Mouse (Mus musculus) midbrain, postnatal 0 days (tissue): ENCODE data around the gene Nfic. TPM values are rescaled to one million over a fixed set of nuclear protein-coding genes. Genes with fewer than 3 reads are reported as not detected.

Experiments used
- ATAC-seq: fragments of 200-750 bp; cut with Nextera tagmentation; 2 replicates; pipeline ENCODE4 v1.8.0; 2017; ENCODE audit warnings: moderate number of reproducible peaks, mild to moderate bottlenecking, moderate TSS enrichment, moderate library complexity; ENCODE audit not compliant: low FRiP score
- DNase-seq: peaks from one replicate; pipeline ENCODE4 v3.0.0-alpha.2; 2015; ENCODE audit warnings: low spot score
- H3K27ac ChIP-seq: fragments of 300-500 bp; sonication (generic); 2 replicates; pipeline ENCODE4 v1.5.1; 2014; ENCODE audit warnings: low read depth, mild to moderate bottlenecking, low read length, mixed read lengths
- H3K27me3 ChIP-seq: fragments of 300-500 bp; sonication (generic); 2 replicates; pipeline ENCODE4 v1.6.1; 2014; ENCODE audit warnings: low read length, control low read depth, mixed read lengths; ENCODE audit not compliant: insufficient read depth
- H3K36me3 ChIP-seq: fragments of 300-500 bp; sonication (generic); 2 replicates; pipeline ENCODE4 v1.6.1; 2014; ENCODE audit warnings: low read length, control low read depth, mixed read lengths; ENCODE audit not compliant: insufficient read depth
- H3K4me1 ChIP-seq: fragments of 300-500 bp; sonication (generic); 2 replicates; pipeline ENCODE4 v1.6.1; 2014; ENCODE audit warnings: mild to moderate bottlenecking, control low read depth, antibody characterized with exemption, low read length, mixed read lengths; ENCODE audit not compliant: insufficient read depth
- H3K4me2 ChIP-seq: fragments of 300-500 bp; sonication (generic); 2 replicates; pipeline ENCODE4 v1.6.1; 2014; ENCODE audit warnings: low read depth, mild to moderate bottlenecking, low read length, mixed read lengths; ENCODE audit not compliant: poor library complexity, severe bottlenecking
- H3K4me3 ChIP-seq: fragments of 300-500 bp; sonication (generic); 2 replicates; pipeline ENCODE4 v1.5.1; 2014; ENCODE audit warnings: low read depth, mild to moderate bottlenecking, low read length, moderate library complexity
- H3K9ac ChIP-seq: fragments of 300-500 bp; sonication (generic); replicated peaks from 2 replicates; pipeline ENCODE4 v1.6.1; 2014; ENCODE audit warnings: mild to moderate bottlenecking, low read length, moderate library complexity, mixed read lengths; ENCODE audit not compliant: poor library complexity, severe bottlenecking
- H3K9me3 ChIP-seq: fragments of 300-500 bp; sonication (generic); 2 replicates; pipeline ENCODE4 v1.6.1; 2016; ENCODE audit warnings: low read length, control low read depth
- CTCF ChIP-seq: IDR thresholded peaks from 2 replicates; pipeline ENCODE4 v1.5.1; 2016; ENCODE audit warnings: antibody characterized with exemption, mild to moderate bottlenecking
- WGBS: fragments of 180-500 bp; shearing (Covaris S2); extraction: QIAGEN DNeasy Blood & Tissue Kit; methylation state at CpG from one replicate; pipeline ENCODE4 v1.1.7; 2014; 5-methylcytosine and 5-hydroxymethylcytosine counted together
- polyA plus RNA-seq: library from polyadenylated mRNA; unstranded; fragments of >200 nt; fragmentation: Nextera tagmentation; extraction: Ambion mirVana; gene quantifications from 2 replicates; pipeline ENCODE4 v1.2.1, GENCODE M21; 2015
- total RNA-seq: library from RNA; depleted of rRNA; stranded (reverse); fragments of >200 nt; gene quantifications from 2 replicates; pipeline ENCODE4 v1.2.3, GENCODE M21; 2014

Nfic gene
- total and polyA plus RNA-seq, 2 experiments from 2014 or later: 17.4 to 19.1 TPM

- Histone ChIP-seq H3K9me3 (no peaks in the 10 kb centered on the region), H3K4me3 (no peak overlapping the region), H3K4me2 (no peak overlapping the region), H3K4me1 (peaks cover 24% of the 10 kb centered on the region), H3K9ac (no peak overlapping the region), H3K36me3 (peaks cover 26% of the 10 kb centered on the region), H3K27ac (peak overlapping the region; percentile 69), H3K27me3 (no peaks in the 10 kb centered on the region)
- peak; percentile 76 for TF ChIP-seq CTCF
- DNase-seq (peak; percentile 70), ATAC-seq (no peak)
- WGBS: 12% methylated on average over 8 of the region's 9 CpGs
Observed at GRCm38 (mm10) chr10:81483983-81484382, 28.5 kb upstream of the Nfic start.

GRCm38 (mm10) chr10:81482533-81482889, 27.1 kb upstream of the Nfic start, which contains the start of gene Celf5:
Gene Celf5 (minus strand): TSS chr10:81482709.
- H3K36me3 ChIP-seq: peaks cover 11% of the 10 kb centered on the region
- H3K4me1 ChIP-seq: peaks cover 24% of the 10 kb centered on the region
- peak within 1 kb of the TSS; percentile 91 for H3K9ac ChIP-seq
- peak; percentile 63 for DNase-seq
- no peaks in the 10 kb centered on the region for H3K27me3 ChIP-seq
- peak within 1 kb of the TSS; percentile 73 for H3K4me2 ChIP-seq
- under 1% methylated on average over 34 of the region's 36 CpGs for WGBS
- TF ChIP-seq CTCF: peak; percentile 79
- H3K9me3 ChIP-seq: no peaks in the 10 kb centered on the region
- peak within 1 kb of the TSS; percentile 91 for H3K27ac ChIP-seq
- ATAC-seq: peak; percentile 57
- H3K4me3 ChIP-seq: peak within 1 kb of the TSS; percentile 73

GRCm38 (mm10) chr10:81481605-81482532, 26.4 kb upstream of the Nfic start:
- no peak for TF ChIP-seq CTCF
- DNase-seq (peak; percentile 29), ATAC-seq (peak; percentile 21; the same call in 1 of the 2 replicates)
- peak overlapping the region; percentile 91 for H3K27ac ChIP-seq
- H3K9ac ChIP-seq: peak overlapping the region; percentile 91
- peak overlapping the region; percentile 73 for H3K4me3 ChIP-seq
- WGBS: 2% methylated on average over 30 of the region's 35 CpGs
- H3K36me3 ChIP-seq: peaks cover 5% of the 10 kb centered on the region; the same call in 1 of the 2 replicates
- H3K9me3 ChIP-seq: no peaks in the 10 kb centered on the region
- peaks cover 24% of the 10 kb centered on the region for H3K4me1 ChIP-seq
- no peaks in the 10 kb centered on the region for H3K27me3 ChIP-seq
- H3K4me2 ChIP-seq: peak overlapping the region; percentile 73

- no peak for TF ChIP-seq CTCF
- Histone ChIP-seq H3K27ac (no peak overlapping the region), H3K4me2 (peak overlapping the region; percentile 92; the same call in 1 of the 2 replicates), H3K4me1 (0 out of 2 replicates have a peak, but pooled peaks cover 5% of the 10 kb centered on the region), H3K36me3 (peaks cover 16% of the 10 kb centered on the region; the same call in 1 of the 2 replicates), H3K9me3 (no peaks in the 10 kb centered on the region), H3K4me3 (no peak overlapping the region), H3K27me3 (no peaks in the 10 kb centered on the region), H3K9ac (no peak overlapping the region)
- 85% methylated on average over 10 of the region's 10 CpGs for WGBS
- DNase-seq: no peak
- no peak for ATAC-seq
Observed at GRCm38 (mm10) chr10:81474461-81474860, 19.0 kb upstream of the Nfic start.

GRCm38 (mm10) chr10:81473003-81473451, 17.6 kb upstream of the Nfic start:
- H3K27me3 ChIP-seq: no peaks in the 10 kb centered on the region
- H3K4me3 ChIP-seq: peak overlapping the region; percentile 46
- under 1% methylated on average over 21 of the region's 22 CpGs for WGBS
- no peak for TF ChIP-seq CTCF
- H3K27ac ChIP-seq: peak overlapping the region; percentile 85
- peak; percentile 76 for ATAC-seq
- peak overlapping the region; percentile 92 for H3K4me2 ChIP-seq
- H3K36me3 ChIP-seq: peaks cover 30% of the 10 kb centered on the region
- H3K4me1 ChIP-seq: 0 out of 2 replicates have a peak, but pooled peaks cover 5% of the 10 kb centered on the region
- DNase-seq: peak; percentile 96
- peak overlapping the region; percentile 72 for H3K9ac ChIP-seq
- no peaks in the 10 kb centered on the region for H3K9me3 ChIP-seq
